In the genomic region with DNA sequence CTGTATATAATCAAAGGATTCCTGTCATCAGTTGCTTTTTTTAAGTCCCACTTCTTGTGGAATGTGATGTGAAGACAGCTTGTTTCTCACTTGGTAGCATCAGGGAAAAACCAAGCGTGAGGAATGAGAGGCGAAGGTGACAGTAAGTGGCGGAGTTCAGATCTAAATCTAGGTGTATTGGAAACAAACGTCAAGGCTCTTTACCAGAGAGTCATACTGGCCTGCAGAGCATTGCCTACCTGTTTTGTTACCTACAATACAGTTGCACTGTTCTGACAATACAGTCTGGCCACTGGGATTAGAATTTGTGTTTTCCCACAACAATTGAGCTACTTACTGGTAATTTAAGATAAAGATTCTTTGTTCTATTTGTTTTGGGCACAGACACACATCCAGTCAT, we compare ENCODE assay signal across 19 mouse cellular contexts. TPM values are rescaled to one million over a fixed set of nuclear protein-coding genes. Genes with fewer than 3 reads are reported as not detected.
A peak's percentile ranks its signal among the peaks of the same experiment; 100 is the strongest.
DNase-seq lines count a peak whose midpoint lies in the region; ATAC-seq and TF ChIP-seq lines count a peak whose summit lies in the region.
"Had no signal": no experiment of that assay in that cellular context is flagged by ENCODE, and none has a peak within 500 bp of the region (broad histone marks: within the 10 kb centered on the region; RNA-seq: fewer than 3 reads in every experiment).

No protein-coding gene starts in this region.

- H3K36me3 ChIP-seq in midbrain, embryonic 11.5 days (ENCODE audit: control insufficient read depth, insufficient read depth, low read length): no peaks in the 10 kb centered on the region
- H3K36me3 ChIP-seq in midbrain, postnatal 0 days (ENCODE audit: insufficient read depth, low read length): no peaks in the 10 kb centered on the region
- H3K36me3 ChIP-seq: G1E had no signal

- DNase-seq in heart, adult 11 months: peak; percentile 56
- DNase-seq in heart, adult 9 months (ENCODE audit: low spot score in 2 of 2): no peak
- DNase-seq in midbrain, embryonic 11.5 days (ENCODE audit: low spot score, missing footprints): peak; percentile 65
- DNase-seq in midbrain, postnatal 0 days (ENCODE audit: low spot score): no peak
- DNase-seq: adrenal gland, adult 2 months; adrenal gland, adult 8-10 months; adrenal gland, postnatal 10 days; adrenal gland, postnatal 14 days; adrenal gland, postnatal 25 days; adrenal gland, postnatal 36 days; B cell, adult 2 months; cerebellum, adult 11 months; cerebellum, adult 11-12 months; cerebellum, adult 18-20 months had no signal

- ATAC-seq in midbrain, embryonic 11.5 days (ENCODE audit: low FRiP score): no peak
- no peak for ATAC-seq in midbrain, postnatal 0 days (ENCODE audit: low FRiP score)
- ATAC-seq: activated CD4-positive, CD25-positive, alpha-beta regulatory T cell, adult 4 months; CD4-positive, CD25-positive, alpha-beta regulatory T cell, adult 4 months; Patski had no signal

- no peaks in the 10 kb centered on the region for H3K27me3 ChIP-seq in midbrain, embryonic 11.5 days (ENCODE audit: control insufficient read depth, insufficient read depth, low read length)
- H3K27me3 ChIP-seq in midbrain, postnatal 0 days (ENCODE audit: insufficient read depth, low read length): no peaks in the 10 kb centered on the region
- H3K27me3 ChIP-seq: CH12.LX, Patski had no signal

- TF ChIP-seq CTCF in midbrain, postnatal 0 days (IDR thresholded peaks at IDR 0.05): no peak

- WGBS in midbrain, embryonic 11.5 days: 87% methylated on average over 4 of the region's 4 CpGs
- 92% methylated on average over 4 of the region's 4 CpGs for WGBS in midbrain, postnatal 0 days

- no peaks in the 10 kb centered on the region for H3K9me3 ChIP-seq in midbrain, embryonic 11.5 days (ENCODE audit: control insufficient read depth, low read length)
- no peaks in the 10 kb centered on the region for H3K9me3 ChIP-seq in midbrain, postnatal 0 days (ENCODE audit: low read length)
- H3K9me3 ChIP-seq: G1E had no signal

- no peak overlapping the region for H3K4me3 ChIP-seq in midbrain, embryonic 11.5 days (ENCODE audit: low read depth, low read length)
- H3K4me3 ChIP-seq in midbrain, postnatal 0 days (ENCODE audit: low read depth, low read length): no peak overlapping the region

- H3K4me1 ChIP-seq in midbrain, embryonic 11.5 days (ENCODE audit: control insufficient read depth, insufficient read depth, low read length): no peaks in the 10 kb centered on the region
- H3K4me1 ChIP-seq in midbrain, postnatal 0 days (ENCODE audit: insufficient read depth, low read length): no peaks in the 10 kb centered on the region

- H3K27ac ChIP-seq in midbrain, embryonic 11.5 days (ENCODE audit: low read depth, low read length): no peak overlapping the region
- no peak overlapping the region for H3K27ac ChIP-seq in midbrain, postnatal 0 days (ENCODE audit: low read depth, low read length)

- H3K9ac ChIP-seq in midbrain, embryonic 11.5 days (ENCODE audit: low read length): no peak overlapping the region
- no peak overlapping the region for H3K9ac ChIP-seq in midbrain, postnatal 0 days (replicated peaks; ENCODE audit: low read length, poor library complexity, severe bottlenecking)

- no peak overlapping the region for H3K4me2 ChIP-seq in midbrain, embryonic 11.5 days
- H3K4me2 ChIP-seq in midbrain, postnatal 0 days (ENCODE audit: low read depth, low read length, poor library complexity, severe bottlenecking): no peak overlapping the region

RNA-seq across cellular contexts. Expression of gene Magi3, which starts 39.0 kb away (rescaled TPM):
- polyA plus RNA-seq in midbrain, embryonic 11.5 days (2014; fragmentation: Nextera tagmentation; extraction: Ambion mirVana): 4.2 and 5.0 TPM in 2 replicates
- total RNA-seq in midbrain, postnatal 0 days (2014; rRNA removed): 17.0 and 23.8 TPM in 2 replicates
- polyA plus RNA-seq in midbrain, postnatal 0 days (2015; fragmentation: Nextera tagmentation; extraction: Ambion mirVana): 2.6 and 3.1 TPM in 2 replicates
- polyA plus RNA-seq: G1E had no signal

Comparison
In these comparisons a context has a peak if more than half of its experiments do, and no peak if none do; other contexts are left out.
1. DNase-seq: peak in heart, adult 11 months (single experiment) and midbrain, embryonic 11.5 days (single experiment); none in heart, adult 9 months (0 of 2) and midbrain, postnatal 0 days (single experiment).